Mouse (Mus musculus): ENCODE results near the gene Itgb5. TPM values are rescaled to one million over a fixed set of nuclear protein-coding genes. Genes with fewer than 3 reads are reported as not detected.

The Itgb5 gene
- polyA plus RNA-seq, 1 experiment from 2014 or later, result 29.4 TPM

GRCm38 (mm10) chr16:33908239-33908638 lies 78.8 kb downstream of the Itgb5 start:
- no peaks in the 10 kb centered on the region for H3K27me3 ChIP-seq (ENCODE audit: control insufficient read depth, insufficient read depth, low read length)
- no peak overlapping the region for H3K4me2 ChIP-seq (ENCODE audit: low read depth, low read length)
- no peak for ATAC-seq (replicated peaks; ENCODE audit: extremely low read depth, insufficient read depth, low FRiP score)
- peaks cover 11% of the 10 kb centered on the region for H3K4me1 ChIP-seq (ENCODE audit: control insufficient read depth, insufficient read depth, low read length)
- H3K9ac ChIP-seq (ENCODE audit: low read length), result no peak overlapping the region
- H3K27ac ChIP-seq (ENCODE audit: low read length), result no peak overlapping the region
- no peak overlapping the region for H3K4me3 ChIP-seq (ENCODE audit: low read length)
- peaks cover 7% of the 10 kb centered on the region; the same call in 1 of the 2 replicates for H3K36me3 ChIP-seq (ENCODE audit: control insufficient read depth, insufficient read depth)
- 81% methylated on average over 4 of the region's 4 CpGs for WGBS
- H3K9me3 ChIP-seq (replicated peaks; ENCODE audit: control insufficient read depth, low read length), result no peaks in the 10 kb centered on the region

GRCm38 (mm10) chr16:33914997-33915396 lies 85.5 kb downstream of the Itgb5 start:
- Histone ChIP-seq H3K4me1 (ENCODE audit: control insufficient read depth, insufficient read depth, low read length) (peaks cover 32% of the 10 kb centered on the region), H3K9ac (ENCODE audit: low read length) (no peak overlapping the region), H3K4me3 (ENCODE audit: low read length) (no peak overlapping the region), H3K27ac (ENCODE audit: low read length) (peak overlapping the region; percentile 7; the same call in 1 of the 2 replicates), H3K4me2 (ENCODE audit: low read depth, low read length) (no peak overlapping the region), H3K27me3 (ENCODE audit: control insufficient read depth, insufficient read depth, low read length) (no peaks in the 10 kb centered on the region), H3K36me3 (ENCODE audit: control insufficient read depth, insufficient read depth) (peaks cover 17% of the 10 kb centered on the region), H3K9me3 (replicated peaks; ENCODE audit: control insufficient read depth, low read length) (no peaks in the 10 kb centered on the region)
- 81% methylated on average over 4 of the region's 4 CpGs for WGBS
- no peak for ATAC-seq (replicated peaks; ENCODE audit: extremely low read depth, insufficient read depth, low FRiP score)

GRCm38 (mm10) chr16:33916473-33917251 lies 87.2 kb downstream of the Itgb5 start:
- Histone ChIP-seq H3K27me3 (ENCODE audit: control insufficient read depth, insufficient read depth, low read length) (no peaks in the 10 kb centered on the region), H3K4me2 (ENCODE audit: low read depth, low read length) (peak overlapping the region; percentile 18), H3K27ac (ENCODE audit: low read length) (peak overlapping the region; percentile 68), H3K9ac (ENCODE audit: low read length) (no peak overlapping the region), H3K4me3 (ENCODE audit: low read length) (no peak overlapping the region), H3K36me3 (ENCODE audit: control insufficient read depth, insufficient read depth) (peaks cover 15% of the 10 kb centered on the region), H3K9me3 (replicated peaks; ENCODE audit: control insufficient read depth, low read length) (no peaks in the 10 kb centered on the region), H3K4me1 (ENCODE audit: control insufficient read depth, insufficient read depth, low read length) (peaks cover 43% of the 10 kb centered on the region)
- ATAC-seq (replicated peaks; ENCODE audit: extremely low read depth, insufficient read depth, low FRiP score), result peak; percentile 77
- WGBS, result 21% methylated on average over 12 of the region's 12 CpGs

- Histone ChIP-seq H3K27ac (ENCODE audit: low read length) (peak overlapping the region; percentile 68), H3K27me3 (ENCODE audit: control insufficient read depth, insufficient read depth, low read length) (no peaks in the 10 kb centered on the region), H3K4me2 (ENCODE audit: low read depth, low read length) (no peak overlapping the region), H3K9me3 (replicated peaks; ENCODE audit: control insufficient read depth, low read length) (no peaks in the 10 kb centered on the region), H3K9ac (ENCODE audit: low read length) (no peak overlapping the region), H3K4me1 (ENCODE audit: control insufficient read depth, insufficient read depth, low read length) (peaks cover 50% of the 10 kb centered on the region), H3K36me3 (ENCODE audit: control insufficient read depth, insufficient read depth) (peaks cover 15% of the 10 kb centered on the region), H3K4me3 (ENCODE audit: low read length) (no peak overlapping the region)
- ATAC-seq (replicated peaks; ENCODE audit: extremely low read depth, insufficient read depth, low FRiP score), result 0 out of 2 replicates have a peak, but pooled peaks have one; percentile 2
- 41% methylated on average over 5 of the region's 5 CpGs for WGBS
Measured at GRCm38 (mm10) chr16:33917390-33917789, 87.9 kb downstream of the Itgb5 start.

GRCm38 (mm10) chr16:33917926-33918325 lies 88.5 kb downstream of the Itgb5 start:
- peaks cover 55% of the 10 kb centered on the region for H3K4me1 ChIP-seq (ENCODE audit: control insufficient read depth, insufficient read depth, low read length)
- 78% methylated on average over 5 of the region's 5 CpGs for WGBS
- no peak for ATAC-seq (replicated peaks; ENCODE audit: extremely low read depth, insufficient read depth, low FRiP score)
- no peak overlapping the region for H3K4me3 ChIP-seq (ENCODE audit: low read length)
- no peak overlapping the region for H3K9ac ChIP-seq (ENCODE audit: low read length)
- peak overlapping the region; percentile 68 for H3K27ac ChIP-seq (ENCODE audit: low read length)
- H3K9me3 ChIP-seq (replicated peaks; ENCODE audit: control insufficient read depth, low read length), result no peaks in the 10 kb centered on the region
- H3K4me2 ChIP-seq (ENCODE audit: low read depth, low read length), result no peak overlapping the region
- no peaks in the 10 kb centered on the region for H3K27me3 ChIP-seq (ENCODE audit: control insufficient read depth, insufficient read depth, low read length)
- H3K36me3 ChIP-seq (ENCODE audit: control insufficient read depth, insufficient read depth), result peaks cover 15% of the 10 kb centered on the region

- Histone ChIP-seq H3K9me3 (replicated peaks; ENCODE audit: control insufficient read depth, low read length) (no peaks in the 10 kb centered on the region), H3K4me1 (ENCODE audit: control insufficient read depth, insufficient read depth, low read length) (peaks cover 51% of the 10 kb centered on the region), H3K27ac (ENCODE audit: low read length) (peak overlapping the region; percentile 7; the same call in 1 of the 2 replicates), H3K9ac (ENCODE audit: low read length) (no peak overlapping the region), H3K27me3 (ENCODE audit: control insufficient read depth, insufficient read depth, low read length) (no peaks in the 10 kb centered on the region), H3K4me3 (ENCODE audit: low read length) (no peak overlapping the region), H3K36me3 (ENCODE audit: control insufficient read depth, insufficient read depth) (peaks cover 12% of the 10 kb centered on the region), H3K4me2 (ENCODE audit: low read depth, low read length) (no peak overlapping the region)
- no peak for ATAC-seq (replicated peaks; ENCODE audit: extremely low read depth, insufficient read depth, low FRiP score)
- WGBS, result 61% methylated on average over 5 of the region's 5 CpGs
Measured at GRCm38 (mm10) chr16:33921514-33921913, 92.0 kb downstream of the Itgb5 start.

GRCm38 (mm10) chr16:33922111-33923000 lies 92.9 kb downstream of the Itgb5 start:
- 37% methylated on average over 18 of the region's 18 CpGs for WGBS
- peaks cover 45% of the 10 kb centered on the region for H3K4me1 ChIP-seq (ENCODE audit: control insufficient read depth, insufficient read depth, low read length)

GRCm38 (mm10) chr16:33923001-33923316 lies 93.5 kb downstream of the Itgb5 start:
- ATAC-seq (replicated peaks; ENCODE audit: extremely low read depth, insufficient read depth, low FRiP score), result no peak
- Histone ChIP-seq H3K27ac (ENCODE audit: low read length) (peak overlapping the region; percentile 76), H3K9me3 (replicated peaks; ENCODE audit: control insufficient read depth, low read length) (no peaks in the 10 kb centered on the region), H3K4me2 (ENCODE audit: low read depth, low read length) (0 out of 2 replicates have a peak overlapping the region, but pooled peaks have one; percentile 4), H3K4me1 (ENCODE audit: control insufficient read depth, insufficient read depth, low read length) (peaks cover 45% of the 10 kb centered on the region), H3K4me3 (ENCODE audit: low read length) (no peak overlapping the region), H3K9ac (ENCODE audit: low read length) (no peak overlapping the region), H3K36me3 (ENCODE audit: control insufficient read depth, insufficient read depth) (peaks cover 12% of the 10 kb centered on the region), H3K27me3 (ENCODE audit: control insufficient read depth, insufficient read depth, low read length) (no peaks in the 10 kb centered on the region)
- WGBS, result 38% methylated on average over 5 of the region's 5 CpGs

More at GRCm38 (mm10) chr16:33922111-33923000, 92.9 kb downstream of the Itgb5 start:
- H3K27me3 ChIP-seq (ENCODE audit: control insufficient read depth, insufficient read depth, low read length), result no peaks in the 10 kb centered on the region
- H3K4me3 ChIP-seq (ENCODE audit: low read length), result no peak overlapping the region
- 0 out of 2 replicates have a peak overlapping the region, but pooled peaks have one; percentile 4 for H3K4me2 ChIP-seq (ENCODE audit: low read depth, low read length)
- H3K9ac ChIP-seq (ENCODE audit: low read length), result 0 out of 2 replicates have a peak overlapping the region, but pooled peaks have one; percentile 16
- H3K36me3 ChIP-seq (ENCODE audit: control insufficient read depth, insufficient read depth), result peaks cover 12% of the 10 kb centered on the region
- H3K27ac ChIP-seq (ENCODE audit: low read length), result peak overlapping the region; percentile 76
- ATAC-seq (replicated peaks; ENCODE audit: extremely low read depth, insufficient read depth, low FRiP score), result peak; percentile 39
- H3K9me3 ChIP-seq (replicated peaks; ENCODE audit: control insufficient read depth, low read length), result no peaks in the 10 kb centered on the region

Measured in heart, embryonic 16.5 days (tissue).